Mouse (Mus musculus) cerebellum, adult 2 months (tissue): ENCODE measurements around the gene Spsb4. TPM values are rescaled to one million over a fixed set of nuclear protein-coding genes. Genes with fewer than 3 reads are reported as not detected.

Source experiments
- DNase-seq, 2 experiments: peaks; one replicate each; pipeline ENCODE4 v3.0.0; 2021
- H3K27ac ChIP-seq: fragments of 200-500 bp; 2 replicates; pipeline ENCODE4 v1.5.1; 2012; ENCODE audit warnings: low read length, control low read depth, inconsistent platforms; ENCODE audit not compliant: insufficient read depth
- H3K27me3 ChIP-seq: fragments of 200-500 bp; 2 replicates; pipeline ENCODE4 v1.6.1; 2012; ENCODE audit warnings: inconsistent platforms, mild to moderate bottlenecking, low read length, moderate library complexity; ENCODE audit not compliant: control insufficient read depth, insufficient read depth
- H3K4me1 ChIP-seq: fragments of 200-500 bp; 2 replicates; pipeline ENCODE4 v1.6.1; 2011; ENCODE audit warnings: low read length; ENCODE audit not compliant: control insufficient read depth, insufficient read depth
- H3K4me3 ChIP-seq: fragments of 200-500 bp; replicated peaks from 2 replicates; pipeline ENCODE3; 2011; ENCODE audit warnings: mild to moderate bottlenecking, low read depth, low read length, control low read depth; ENCODE audit not compliant: insufficient read depth
- CTCF ChIP-seq: fragments of 200-500 bp; IDR thresholded peaks from 2 replicates; pipeline ENCODE4 v1.5.1; 2011; ENCODE audit warnings: low read depth, mild to moderate bottlenecking, control low read depth, low read length, moderate library complexity, borderline replicate concordance; ENCODE audit not compliant: insufficient read depth
- POLR2A ChIP-seq: fragments of 200-500 bp; IDR thresholded peaks from 2 replicates; pipeline ENCODE4 v1.6.1; 2011; ENCODE audit warnings: low read length, control low read depth, borderline replicate concordance; ENCODE audit not compliant: insufficient read depth
- WGBS: fragments of 180-500 bp; shearing (Covaris S2); methylation state at CpG from one replicate; pipeline ENCODE4 v1.1.7; 2018; 5-methylcytosine and 5-hydroxymethylcytosine counted together
- polyA plus RNA-seq: library from polyadenylated mRNA; depleted of rRNA; stranded (reverse); fragments of >200 nt; gene quantifications from 2 replicates; pipeline ENCODE4 v1.2.3, GENCODE M21; 2012; rRNA removed

Spsb4 gene
- 11.4 and 13.9 TPM in 2 replicates for polyA plus RNA-seq

DNA sequence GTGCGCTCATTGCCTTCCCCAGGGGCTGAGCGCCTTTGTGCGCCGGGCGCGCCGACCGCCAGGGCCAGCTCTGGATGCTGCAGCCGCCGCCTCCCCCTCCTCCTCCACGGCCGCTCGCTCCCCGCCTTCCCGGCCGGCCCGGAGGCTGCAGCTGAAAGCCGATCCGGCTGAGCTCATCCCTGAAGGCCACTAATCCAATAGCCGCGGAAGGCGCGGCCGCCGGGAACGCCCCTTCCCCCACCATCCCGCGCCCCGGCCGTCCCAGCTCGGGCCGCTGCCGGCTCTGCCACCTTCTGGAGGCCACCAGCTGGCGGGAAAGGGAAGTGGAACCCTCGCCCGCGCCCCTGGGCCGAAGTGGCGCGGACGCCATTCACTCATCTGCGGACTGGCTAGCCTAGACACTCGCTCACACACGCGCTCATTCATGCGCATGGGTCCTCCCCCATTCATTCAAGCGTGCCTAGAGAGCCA, at the start of gene Spsb4:
Gene Spsb4, minus strand, starts transcription at position 167 of the 471 bp plus-strand sequence.
- no peak for TF ChIP-seq POLR2A
- TF ChIP-seq CTCF, result no peak
- H3K27ac ChIP-seq, result no peak within 1 kb of the TSS
- DNase-seq, result peak; percentile 60 to 61
- peak within 1 kb of the TSS; percentile 48 for H3K4me3 ChIP-seq
- H3K4me1 ChIP-seq, result peaks cover 3% of the 10 kb centered on the region; the same call in 1 of the 2 replicates
- under 1% methylated on average over 47 of the region's 47 CpGs for WGBS
- H3K27me3 ChIP-seq, result peaks cover 2% of the 10 kb centered on the region; the same call in 1 of the 2 replicates

DNA sequence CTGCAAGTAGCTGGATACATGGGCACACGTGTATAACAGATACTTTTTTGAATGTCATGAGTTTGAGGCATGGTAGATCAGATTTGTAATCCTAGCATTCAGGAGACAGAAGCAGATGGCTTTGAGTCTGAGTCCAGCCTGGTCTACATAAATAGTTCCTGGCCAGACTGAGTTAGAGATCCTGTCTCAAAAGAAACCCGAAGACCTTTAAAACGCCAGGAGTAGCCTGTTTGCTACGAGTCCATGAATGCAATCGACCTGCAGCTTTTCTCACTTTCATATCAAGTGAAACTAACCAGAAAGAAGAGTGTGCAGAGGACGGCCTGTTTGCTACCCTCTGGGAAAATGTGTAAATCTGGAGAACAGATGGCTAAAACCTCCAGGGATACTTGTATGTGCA, 49.1 kb upstream of the Spsb4 start:
- H3K4me3 ChIP-seq, result no peak overlapping the region
- no peaks in the 10 kb centered on the region for H3K4me1 ChIP-seq
- TF ChIP-seq CTCF (no peak), POLR2A (no peak)
- H3K27me3 ChIP-seq, result no peaks in the 10 kb centered on the region
- DNase-seq, result no peak
- WGBS, result 64% methylated on average over 6 of the region's 6 CpGs
- H3K27ac ChIP-seq, result no peak overlapping the region

DNA sequence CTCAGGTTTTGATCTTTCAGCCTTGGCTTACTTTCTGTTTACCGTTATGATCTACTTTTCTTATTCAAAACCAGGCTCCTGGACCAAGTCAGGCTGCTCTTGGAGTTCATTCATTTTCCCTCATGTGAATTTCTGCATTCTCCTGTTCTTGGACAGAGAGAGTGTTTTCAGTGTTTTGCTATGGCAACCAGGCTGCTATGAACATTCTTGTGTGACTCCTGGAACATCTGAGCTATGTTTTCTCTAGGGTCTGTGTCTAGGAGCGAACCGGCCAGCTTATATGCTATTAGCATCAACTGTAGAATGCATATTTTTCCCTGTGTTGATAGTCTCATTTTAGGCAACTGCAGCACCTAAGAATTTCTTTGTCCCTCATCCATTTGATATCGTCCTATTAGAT, 47.2 kb upstream of the Spsb4 start:
- 45% methylated on average over 4 of the region's 4 CpGs for whole genome bisulfite sequencing

DNA sequence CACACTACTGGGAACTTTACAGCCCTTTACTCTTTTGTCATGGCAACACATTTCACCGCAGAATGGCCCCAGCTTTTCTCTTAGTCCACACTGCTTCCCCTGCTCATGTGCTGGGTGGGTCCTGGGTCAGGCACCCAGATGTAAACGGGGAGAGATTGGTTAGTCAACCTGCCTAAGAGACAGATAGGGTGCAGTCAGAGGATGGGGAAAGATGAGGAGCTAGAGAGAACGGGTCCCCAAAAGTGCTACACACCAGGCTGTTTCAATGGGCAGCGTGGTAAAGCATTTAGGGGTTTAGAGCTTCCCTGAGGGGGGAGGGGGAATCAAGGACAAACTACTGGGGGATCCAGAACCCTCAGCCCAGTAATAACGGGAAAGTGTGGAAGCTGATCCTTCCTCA, 46.6 kb upstream of the Spsb4 start:
- no peaks in the 10 kb centered on the region for H3K4me1 ChIP-seq
- TF ChIP-seq CTCF (no peak), POLR2A (no peak)
- H3K27ac ChIP-seq, result no peak overlapping the region

More for the DNA sequence above, 47.2 kb upstream of the Spsb4 start:
- DNase-seq, result no peak
- H3K4me3 ChIP-seq, result no peak overlapping the region
- no peaks in the 10 kb centered on the region for H3K27me3 ChIP-seq
- TF ChIP-seq POLR2A (no peak), CTCF (no peak)
- H3K4me1 ChIP-seq, result no peaks in the 10 kb centered on the region
- no peak overlapping the region for H3K27ac ChIP-seq

DNA sequence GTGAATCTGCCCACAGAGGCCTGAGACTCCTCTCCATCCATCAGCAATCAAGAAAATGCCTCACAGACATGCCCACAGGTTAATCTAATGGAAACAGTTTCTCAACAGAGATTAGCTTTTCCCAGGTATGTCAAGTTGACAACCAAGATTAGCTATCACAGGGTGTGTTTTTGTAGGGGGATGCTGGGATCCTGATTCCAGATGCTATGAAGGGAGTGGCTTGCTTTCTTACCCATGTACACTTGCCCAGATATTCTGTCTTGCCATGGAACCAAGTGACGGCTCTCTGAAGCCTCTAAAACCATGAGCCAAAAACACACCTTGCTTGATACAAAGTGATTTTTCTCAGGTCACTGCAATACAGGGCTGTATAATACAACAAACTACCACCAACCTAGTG, 45.5 kb upstream of the Spsb4 start:
- Histone ChIP-seq H3K27ac (no peak overlapping the region), H3K4me3 (no peak overlapping the region), H3K4me1 (no peaks in the 10 kb centered on the region), H3K27me3 (no peaks in the 10 kb centered on the region)
- WGBS, result 98% methylated on average over 1 of the region's 1 CpGs
- TF ChIP-seq POLR2A (no peak), CTCF (no peak)
- no peak for DNase-seq

More for the DNA sequence above, 46.6 kb upstream of the Spsb4 start:
- no peak for DNase-seq
- no peaks in the 10 kb centered on the region for H3K27me3 ChIP-seq
- WGBS, result 59% methylated on average over 5 of the region's 5 CpGs
- no peak overlapping the region for H3K4me3 ChIP-seq

DNA sequence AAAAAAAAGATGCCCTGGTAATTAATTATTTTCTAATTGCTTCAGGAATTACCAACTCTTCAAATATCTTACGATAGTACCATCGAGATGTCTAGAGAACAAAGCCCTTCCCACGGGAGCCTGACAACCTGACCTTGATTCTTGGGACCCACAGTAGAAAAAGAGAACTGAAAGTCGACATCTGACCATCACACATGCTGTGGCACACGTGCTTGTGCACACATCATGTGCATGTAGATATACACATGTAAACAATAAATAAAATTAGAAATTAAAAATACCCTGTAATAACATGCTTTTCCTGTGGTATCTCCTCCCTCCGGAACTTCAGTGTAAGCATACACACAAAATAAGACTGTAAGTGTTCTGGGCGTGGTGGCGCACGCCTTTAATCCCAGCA, 43.1 kb upstream of the Spsb4 start:
- no peak for TF ChIP-seq CTCF
- TF ChIP-seq POLR2A, result no peak
- H3K27ac ChIP-seq, result no peak overlapping the region
- DNase-seq, result no peak
- no peak overlapping the region for H3K4me3 ChIP-seq
- H3K4me1 ChIP-seq, result peaks cover 2% of the 10 kb centered on the region; the same call in 1 of the 2 replicates
- WGBS, result 93% methylated on average over 9 of the region's 9 CpGs
- no peaks in the 10 kb centered on the region for H3K27me3 ChIP-seq

DNA sequence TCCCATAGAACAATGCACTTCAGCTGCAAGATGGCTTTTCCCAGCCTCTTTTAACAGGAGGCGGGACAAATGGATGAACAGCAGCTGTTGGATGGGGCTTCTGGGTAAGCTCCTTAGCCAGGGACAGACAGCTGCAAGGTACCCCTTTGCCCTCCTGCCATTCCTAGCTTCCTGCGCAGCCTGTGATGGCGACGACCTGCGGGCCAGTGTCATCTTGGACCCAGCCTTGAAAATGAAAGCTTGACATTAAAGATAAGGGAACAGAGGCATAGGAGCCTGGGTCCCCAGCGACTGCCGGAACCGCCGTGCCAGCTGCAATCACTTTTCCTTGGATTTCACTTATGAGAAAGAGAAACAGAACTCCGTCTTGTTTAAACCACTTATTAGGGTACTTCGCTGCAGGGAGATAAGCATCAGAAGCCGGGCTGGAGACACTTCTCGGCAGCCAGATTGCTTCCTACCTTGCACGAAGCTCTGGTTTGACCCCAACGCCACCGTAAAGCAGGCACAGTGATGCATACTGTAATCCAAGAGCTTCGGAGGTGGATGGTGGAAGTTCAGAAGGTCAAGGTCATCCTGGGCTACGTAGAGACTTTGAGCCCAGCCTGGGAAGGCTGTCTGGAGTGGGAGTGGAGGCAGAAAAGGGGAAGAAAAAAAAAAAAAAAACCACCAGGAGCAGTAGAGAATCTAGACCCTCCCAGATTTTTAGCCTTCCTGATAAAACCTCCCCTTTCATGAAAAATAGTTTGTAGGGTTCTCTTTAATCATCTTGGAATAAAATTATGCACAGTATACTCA, 38.1 kb upstream of the Spsb4 start:
- TF ChIP-seq POLR2A (no peak), CTCF (no peak)
- H3K27me3 ChIP-seq, result no peaks in the 10 kb centered on the region
- WGBS, result 12% methylated on average over 18 of the region's 18 CpGs

DNA sequence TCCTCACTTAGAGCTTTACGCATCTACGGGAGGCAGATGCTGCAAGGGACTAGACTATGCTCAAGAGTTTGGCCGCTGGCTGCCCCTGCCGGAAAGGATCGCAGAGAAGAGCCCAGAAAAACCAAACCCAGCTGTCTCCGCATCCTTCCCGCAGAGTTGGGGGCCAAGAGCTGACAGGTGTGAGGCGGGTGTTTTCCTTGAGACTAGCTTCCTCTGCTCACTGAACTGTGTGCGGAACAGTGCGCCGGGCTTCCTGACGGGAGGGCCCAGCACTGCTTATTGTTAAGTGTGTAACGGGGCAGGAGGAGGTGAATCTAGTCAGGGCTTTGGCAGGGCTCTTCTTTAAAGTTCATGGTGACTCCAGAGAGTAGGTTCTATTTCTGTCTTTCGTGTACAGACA, 37.3 kb upstream of the Spsb4 start:
- no peak overlapping the region for H3K4me3 ChIP-seq
- no peaks in the 10 kb centered on the region for H3K27me3 ChIP-seq
- peaks cover 2% of the 10 kb centered on the region; the same call in 1 of the 2 replicates for H3K4me1 ChIP-seq
- no peak for TF ChIP-seq CTCF
- no peak for TF ChIP-seq POLR2A
- DNase-seq, result no peak
- no peak overlapping the region for H3K27ac ChIP-seq
- 17% methylated on average over 14 of the region's 14 CpGs for WGBS

More for the DNA sequence above, 38.1 kb upstream of the Spsb4 start:
- no peak for DNase-seq
- Histone ChIP-seq H3K4me3 (peak overlapping the region; percentile 2), H3K4me1 (peaks cover 2% of the 10 kb centered on the region; the same call in 1 of the 2 replicates), H3K27ac (no peak overlapping the region)
